Mouse (Mus musculus): ENCODE measurements around the gene Sema3a.

The Sema3a gene

DNA sequence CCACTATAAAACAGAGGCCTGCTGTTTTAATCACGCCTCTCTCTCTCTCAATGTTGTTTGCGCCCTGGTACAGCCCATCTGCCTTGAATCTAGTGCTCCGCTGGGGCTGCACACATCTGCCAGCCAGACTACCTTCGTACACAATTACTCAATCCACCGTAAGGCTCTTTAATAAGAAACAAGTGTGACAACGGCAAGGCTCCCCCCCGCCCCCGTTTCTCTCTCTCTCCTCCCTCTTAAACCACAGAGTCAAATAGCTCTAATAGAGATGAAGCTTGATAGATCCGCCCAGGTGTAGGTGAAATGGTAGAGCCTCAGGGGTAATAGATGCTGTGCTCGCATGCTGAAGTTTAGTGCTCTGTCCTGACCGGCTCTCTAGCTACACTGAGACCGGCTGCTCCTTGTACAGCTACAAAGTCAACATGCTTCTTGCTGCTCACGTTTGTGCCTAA lies at the start of gene Sema3a:
Gene Sema3a, plus strand, starts transcription at position 174 of the 452 bp plus-strand sequence.
- no peak for DNase-seq

- DNase-seq, result no peak
These were observed 40.3 kb upstream of the Sema3a start for GRCm38 (mm10) chr5:13084777-13085439.

DNA sequence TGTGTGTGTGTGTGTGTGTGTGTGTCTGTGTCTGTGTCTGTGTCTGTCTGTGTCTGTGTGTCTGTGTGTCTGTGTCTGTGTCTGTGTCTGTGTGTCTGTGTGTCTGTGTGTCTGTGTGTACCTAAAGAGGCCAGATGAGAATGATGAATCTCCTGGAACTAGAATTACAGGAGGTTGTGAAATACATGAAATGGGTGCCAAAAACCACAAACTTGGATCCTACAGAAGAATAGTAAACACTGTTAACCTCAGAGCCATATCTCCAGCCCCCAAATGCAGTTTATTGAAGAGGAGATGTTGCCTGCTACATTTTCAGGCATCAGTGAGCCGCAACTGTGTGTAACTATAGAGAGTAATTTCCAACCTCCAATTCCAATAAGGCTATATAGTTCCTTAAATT lies 34.8 kb upstream of the Sema3a start:
- DNase-seq, result no peak

- DNase-seq, result no peak
These were observed 15.7 kb upstream of the Sema3a start for GRCm38 (mm10) chr5:13109522-13109921.

- DNase-seq, result no peak
These were observed 8.0 kb upstream of the Sema3a start for GRCm38 (mm10) chr5:13117236-13117635.

DNA sequence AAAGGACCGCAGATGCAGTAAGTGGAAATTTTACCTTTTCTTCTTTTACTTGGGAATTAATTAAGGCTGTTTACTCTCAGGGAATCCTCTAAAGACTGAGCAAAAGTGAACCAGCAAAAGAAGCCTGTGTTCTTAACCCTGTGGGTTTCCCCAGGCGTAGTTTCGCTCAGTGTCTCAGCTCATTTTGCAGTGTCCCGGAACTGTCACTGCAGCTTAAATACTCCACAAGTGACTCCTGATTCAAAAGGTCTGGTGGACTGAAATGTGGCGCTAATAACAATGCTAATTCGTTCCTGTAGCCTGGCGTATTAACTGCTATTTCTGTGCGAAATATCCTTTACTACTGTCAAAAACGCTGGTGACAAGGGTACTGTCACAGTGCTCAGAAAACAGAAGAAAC lies 543 bp downstream of the Sema3a start:
- no peak for DNase-seq

GRCm38 (mm10) chr5:13126196-13126595 lies 982 bp downstream of the Sema3a start:
- no peak for DNase-seq

GRCm38 (mm10) chr5:13127121-13127520 lies 1.9 kb downstream of the Sema3a start:
- no peak for DNase-seq

- no peak for DNase-seq
These were observed 19.7 kb downstream of the Sema3a start for GRCm38 (mm10) chr5:13144733-13145457.

GRCm38 (mm10) chr5:13149909-13150308 lies 24.7 kb downstream of the Sema3a start:
- no peak for DNase-seq

- peak; percentile 74 for DNase-seq
These were observed 25.8 kb downstream of the Sema3a start for GRCm38 (mm10) chr5:13151002-13151401.

DNA sequence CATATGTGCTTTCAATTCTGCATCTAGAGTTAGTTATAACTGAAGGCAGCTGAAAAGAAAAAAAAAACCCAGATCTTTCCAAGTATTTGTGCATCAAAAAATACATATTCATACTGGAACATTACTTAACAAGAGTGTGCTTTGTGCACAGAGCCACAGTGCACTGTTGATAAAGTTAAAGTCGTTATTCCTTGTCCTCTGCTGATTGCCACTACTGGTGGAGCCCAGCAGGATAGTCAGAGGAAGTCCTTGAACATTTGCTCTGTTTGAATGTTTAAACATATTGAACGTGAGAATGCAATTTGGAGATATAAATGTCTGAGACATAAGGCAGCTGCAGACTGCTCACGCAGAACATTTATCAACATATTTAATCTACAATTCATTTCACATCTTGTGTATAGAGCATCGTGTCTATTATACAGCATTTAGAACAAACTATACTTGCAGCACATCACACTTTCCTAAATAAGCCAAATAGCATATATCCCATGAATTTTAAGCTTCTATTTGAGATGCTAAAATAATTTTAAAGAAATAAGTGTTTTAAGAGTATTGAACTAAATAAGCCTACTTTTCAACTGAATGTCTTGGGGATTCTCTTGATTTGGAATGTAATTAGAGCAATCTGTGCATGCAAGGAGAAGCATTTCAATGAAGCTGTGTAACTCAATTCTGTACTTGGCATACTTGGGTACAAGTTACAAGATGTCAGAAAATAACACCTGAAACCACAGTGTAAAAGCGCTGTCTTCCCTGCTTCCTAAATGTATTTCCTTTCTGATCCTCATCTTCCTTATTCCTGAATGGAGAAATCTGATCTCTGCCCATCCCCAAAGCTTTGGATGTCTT lies 32.8 kb downstream of the Sema3a start:
- no peak for DNase-seq

DNA sequence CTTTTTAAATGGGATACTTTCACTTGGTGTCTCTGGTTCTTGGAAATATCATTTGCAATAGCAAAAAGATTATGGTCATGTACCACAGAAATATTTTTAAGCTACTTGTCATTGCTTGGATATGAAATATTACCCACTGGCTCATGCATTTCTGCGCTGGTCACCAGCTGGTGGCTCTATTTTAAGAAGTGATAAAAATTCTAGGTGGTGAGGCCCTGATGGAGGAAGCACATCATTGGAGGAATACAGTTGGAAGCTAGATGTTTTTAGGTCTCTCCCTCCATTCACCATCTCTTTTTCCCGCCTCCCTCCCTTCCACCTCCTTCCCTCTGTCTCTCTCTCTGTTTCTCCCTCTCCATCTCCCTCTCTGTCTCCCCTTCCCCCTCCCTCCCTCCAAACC lies 57.0 kb downstream of the Sema3a start:
- no peak for DNase-seq

DNA sequence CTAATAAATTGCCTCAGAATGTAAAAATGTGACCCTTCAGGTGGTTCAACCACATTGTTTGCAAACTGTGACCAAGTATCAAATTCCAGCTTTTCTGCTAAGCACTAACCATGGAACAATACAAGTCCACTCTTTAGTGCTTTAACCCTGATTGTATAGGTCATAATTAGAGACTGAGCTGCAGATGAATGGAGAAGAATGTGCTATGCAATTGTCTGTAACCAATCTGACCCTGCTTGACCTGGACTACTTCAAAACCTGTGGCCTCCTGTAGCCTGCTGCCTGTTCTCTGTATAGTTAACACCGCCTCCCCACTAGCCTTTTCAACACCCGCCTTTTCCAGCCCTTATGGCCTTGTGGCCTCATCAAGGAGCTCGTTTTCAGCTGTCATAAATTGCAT lies 72.7 kb downstream of the Sema3a start:
- DNase-seq, result no peak

- no peak for DNase-seq
These were observed 74.5 kb downstream of the Sema3a start for GRCm38 (mm10) chr5:13199709-13200108.

- DNase-seq, result no peak
These were observed 130.1 kb downstream of the Sema3a start for GRCm38 (mm10) chr5:13255353-13255752.

- no peak for DNase-seq
These were observed 131.1 kb downstream of the Sema3a start for GRCm38 (mm10) chr5:13256321-13256720.

- DNase-seq, result peak; percentile 61
These were observed 137.9 kb downstream of the Sema3a start for GRCm38 (mm10) chr5:13263087-13263486.

DNA sequence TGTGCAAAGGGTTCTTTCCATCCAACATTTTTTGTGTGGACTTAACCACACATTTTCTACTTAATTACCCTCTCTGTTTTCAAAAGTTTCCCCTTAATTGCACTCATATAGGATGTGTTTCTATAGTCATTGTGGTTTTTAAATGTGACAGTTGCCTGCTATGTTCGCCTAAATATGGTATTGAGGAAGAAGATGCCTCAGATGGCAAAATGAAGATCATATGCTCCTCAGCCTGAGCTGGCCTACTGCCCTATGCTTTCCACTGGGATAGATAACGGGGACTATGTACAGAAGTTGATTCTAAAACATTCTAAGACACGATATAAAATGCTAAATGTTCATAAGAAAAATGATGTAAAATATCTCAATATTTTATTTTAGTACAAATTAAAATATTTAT lies 138.3 kb downstream of the Sema3a start:
- no peak for DNase-seq

DNA sequence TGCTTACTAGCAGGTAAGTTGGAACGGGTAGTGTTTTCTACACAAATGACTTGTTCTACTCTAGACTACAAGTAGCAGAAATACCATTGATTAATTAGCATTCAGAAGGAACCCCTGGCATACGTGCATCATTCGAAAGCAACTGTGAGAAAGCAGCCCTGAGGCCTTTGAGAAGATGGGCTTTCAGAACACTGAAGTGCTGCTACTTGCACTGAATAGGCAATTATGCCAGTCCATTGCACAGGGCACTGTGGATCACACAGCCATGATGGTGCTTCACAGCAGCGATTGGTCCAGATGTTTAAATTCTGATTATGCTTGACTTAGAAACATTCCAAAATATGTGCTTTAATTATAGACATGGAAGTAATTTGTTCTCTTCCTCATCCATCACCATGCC lies 187.5 kb downstream of the Sema3a start:
- no peak for DNase-seq

GRCm38 (mm10) chr5:13313977-13314376 lies 188.8 kb downstream of the Sema3a start:
- DNase-seq, result no peak

GRCm38 (mm10) chr5:13318728-13319429 lies 193.7 kb downstream of the Sema3a start:
- no peak for DNase-seq

- DNase-seq, result no peak
These were observed 194.9 kb downstream of the Sema3a start for GRCm38 (mm10) chr5:13320138-13320537.

Data from heart, adult 11 months (tissue).